Mouse (Mus musculus) c-Kit-positive CD71-positive TER-119-negative erythroid progenitor cells, embryonic 14.5 days (primary cell): ENCODE results near the gene Man2a1.
"Not testable (repeated sequence)": the region's sequence is repeated elsewhere in the genome, so short reads cannot be mapped to it uniquely, and the experiment has no call there.

Experiments used
- DNase-seq: peaks from one replicate; pipeline ENCODE4 v3.0.0-alpha.2; 2013; ENCODE audit warnings: low read depth

Gene Man2a1

GRCm38 (mm10) chr17:64762651-64763050 lies 162.1 kb downstream of the Man2a1 start:
- DNase-seq = not testable (repeated sequence)

GRCm38 (mm10) chr17:64763491-64763890 lies 163.0 kb downstream of the Man2a1 start:
- no peak for DNase-seq

DNA sequence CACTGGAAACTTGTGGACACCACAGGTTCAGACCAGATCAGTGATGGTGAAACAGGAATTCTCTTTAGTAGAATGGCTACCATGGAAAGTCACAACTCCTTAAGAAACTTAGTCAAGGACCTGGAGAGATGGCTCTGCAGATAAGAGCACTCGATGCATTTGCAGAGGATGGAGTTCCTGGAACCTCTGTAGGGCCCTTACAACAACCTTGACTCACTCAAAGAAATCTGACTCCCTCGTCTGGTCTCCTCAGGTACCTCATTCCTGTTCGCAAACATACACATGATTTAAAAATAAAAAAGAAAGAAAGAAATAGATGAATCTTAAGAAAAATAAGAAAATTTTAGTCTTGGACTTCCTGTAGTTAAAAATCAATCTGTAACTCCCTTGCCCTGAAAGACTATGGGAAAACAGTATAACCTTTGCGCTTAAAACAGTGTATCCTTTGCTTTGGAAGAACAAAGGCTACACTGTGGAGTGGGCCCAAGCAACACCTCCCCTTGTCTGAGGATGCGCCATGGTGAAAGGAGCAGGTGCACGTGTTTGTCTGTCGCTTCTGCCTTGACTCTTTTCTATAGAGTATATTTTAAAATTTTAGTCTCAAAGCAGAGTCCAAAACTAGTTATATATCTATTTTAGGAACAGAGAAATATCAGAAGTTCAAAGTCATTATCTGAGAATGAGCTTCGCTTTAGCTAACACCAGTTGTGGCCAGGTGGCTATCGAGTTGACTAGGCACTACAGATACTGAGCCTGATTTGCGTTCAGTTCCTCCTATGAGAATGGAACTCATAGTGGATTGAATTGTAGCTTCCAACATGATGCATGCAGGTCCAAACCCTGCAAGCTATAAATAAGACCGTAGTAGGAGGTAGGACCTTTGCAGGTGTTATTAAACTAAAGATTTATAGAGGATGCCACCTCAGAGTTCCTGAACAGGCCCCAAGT lies 163.9 kb downstream of the Man2a1 start:
- DNase-seq = no peak

DNA sequence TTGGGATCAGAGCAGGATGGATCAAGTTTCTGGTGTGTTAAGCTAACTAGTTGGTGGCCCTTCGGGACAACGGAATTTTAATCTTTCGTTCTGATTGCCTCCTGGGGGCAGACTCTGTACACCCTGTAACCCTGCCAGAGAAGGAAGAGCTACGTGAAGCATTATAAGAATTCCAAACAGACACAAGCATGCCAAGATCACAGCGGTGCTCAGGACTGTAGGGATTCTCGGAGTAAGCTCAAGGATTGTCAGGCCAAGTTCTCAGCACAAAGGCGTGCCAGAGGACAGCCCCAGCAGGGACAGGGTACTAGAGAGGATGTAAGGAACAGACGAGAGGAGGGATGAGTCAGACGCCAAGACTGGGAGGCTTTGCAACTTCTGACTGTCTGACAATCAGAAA lies 164.8 kb downstream of the Man2a1 start:
- DNase-seq = no peak

DNA sequence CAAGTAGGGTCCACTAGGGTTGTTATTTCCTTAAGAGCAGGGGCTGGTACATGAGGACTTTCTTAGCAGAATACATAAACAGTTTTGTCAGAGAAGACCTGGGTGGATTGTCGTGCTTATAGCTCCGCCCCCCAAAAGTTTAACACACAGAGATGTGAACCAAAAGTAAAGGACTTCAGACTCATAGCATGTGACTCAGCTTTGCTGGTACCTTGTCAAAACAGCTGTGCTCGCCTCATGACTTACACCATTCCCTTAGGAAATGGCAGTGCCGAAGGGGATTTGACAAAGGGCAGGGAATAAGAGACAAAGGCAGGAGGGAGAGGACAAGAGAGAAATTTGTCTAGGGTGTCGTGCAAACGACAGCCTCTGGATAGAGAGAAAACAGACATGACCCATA lies 166.0 kb downstream of the Man2a1 start:
- DNase-seq = no peak

DNA sequence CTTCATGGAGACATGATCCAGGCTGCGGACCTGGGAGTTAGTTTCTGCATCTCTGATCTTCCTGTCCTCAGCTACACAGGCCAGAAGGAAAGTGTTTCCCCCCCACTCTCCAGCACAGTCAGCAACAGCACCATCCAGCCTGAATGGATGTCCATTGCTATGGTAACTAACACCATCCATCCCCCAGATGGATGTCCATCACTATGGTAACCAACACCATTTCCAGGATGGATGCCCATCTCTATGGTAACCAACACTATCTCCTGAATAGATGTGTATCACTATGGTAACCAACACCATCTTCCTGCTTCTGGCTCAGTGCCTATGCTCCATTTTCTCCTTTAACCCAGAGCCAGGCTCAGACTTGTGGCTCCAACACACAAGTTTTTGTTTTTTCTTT lies 169.7 kb downstream of the Man2a1 start:
- DNase-seq = no peak

DNA sequence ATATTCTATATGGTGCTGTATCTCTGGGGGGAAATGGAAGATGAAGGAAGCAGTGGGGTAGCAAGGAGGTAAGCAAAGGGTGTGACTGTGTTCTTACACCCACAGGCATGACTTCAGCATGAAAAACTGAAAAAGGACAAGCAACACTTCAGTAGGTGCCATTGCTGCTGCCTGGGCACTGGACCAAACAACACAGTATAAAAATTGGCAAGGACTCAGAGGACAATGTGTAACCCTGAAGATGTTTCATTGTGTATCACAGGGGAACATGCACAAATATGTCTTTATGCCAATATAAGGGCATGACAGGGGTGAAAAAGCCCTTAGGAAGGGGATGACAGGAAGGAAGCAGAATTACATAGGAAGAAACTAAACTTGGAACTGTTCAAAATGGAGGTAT lies 172.1 kb downstream of the Man2a1 start:
- DNase-seq = no peak

DNA sequence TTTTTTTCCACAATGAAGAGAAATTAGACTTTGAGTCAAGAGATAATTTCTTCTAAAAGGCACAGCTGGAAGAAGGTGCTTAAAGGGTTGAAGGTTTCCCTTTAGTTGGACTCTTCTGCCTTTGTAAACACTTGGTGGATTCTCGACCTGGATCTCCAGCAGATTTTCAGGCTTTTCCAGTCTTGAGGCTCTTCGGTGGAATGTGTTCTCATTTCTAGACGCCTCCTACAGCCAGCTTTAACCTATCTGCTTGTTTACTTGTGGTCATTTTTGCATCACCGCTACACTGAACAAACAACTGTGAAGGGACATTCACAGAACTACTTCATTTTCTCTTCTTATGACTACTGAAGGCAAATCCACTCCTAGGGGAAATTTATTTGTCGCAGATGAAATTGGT lies 173.7 kb downstream of the Man2a1 start:
- no peak for DNase-seq

GRCm38 (mm10) chr17:64778300-64778699 lies 177.8 kb downstream of the Man2a1 start:
- no peak for DNase-seq

GRCm38 (mm10) chr17:64778756-64779155 lies 178.2 kb downstream of the Man2a1 start:
- DNase-seq = no peak

GRCm38 (mm10) chr17:64780753-64781490 lies 180.4 kb downstream of the Man2a1 start:
- DNase-seq = no peak

GRCm38 (mm10) chr17:64782307-64782706 lies 181.8 kb downstream of the Man2a1 start:
- no peak for DNase-seq

DNA sequence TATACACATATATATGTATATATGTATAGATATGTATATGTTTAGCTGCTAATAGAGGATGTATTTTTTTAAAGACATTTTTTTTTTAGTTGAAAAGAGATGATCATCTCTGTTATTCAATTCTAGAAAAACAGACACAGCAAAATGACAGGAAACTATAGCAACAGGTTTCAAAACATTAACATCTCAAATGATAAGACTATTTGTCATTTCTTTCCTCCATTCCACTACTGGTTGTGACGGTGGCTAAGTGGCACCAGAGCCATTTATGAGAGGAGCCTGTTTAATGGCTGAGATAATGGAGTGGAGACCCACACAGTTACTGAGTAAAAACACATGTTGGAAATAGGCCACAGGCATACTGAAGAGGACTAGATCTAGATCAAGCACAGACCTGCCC lies 185.4 kb downstream of the Man2a1 start:
- no peak for DNase-seq

DNA sequence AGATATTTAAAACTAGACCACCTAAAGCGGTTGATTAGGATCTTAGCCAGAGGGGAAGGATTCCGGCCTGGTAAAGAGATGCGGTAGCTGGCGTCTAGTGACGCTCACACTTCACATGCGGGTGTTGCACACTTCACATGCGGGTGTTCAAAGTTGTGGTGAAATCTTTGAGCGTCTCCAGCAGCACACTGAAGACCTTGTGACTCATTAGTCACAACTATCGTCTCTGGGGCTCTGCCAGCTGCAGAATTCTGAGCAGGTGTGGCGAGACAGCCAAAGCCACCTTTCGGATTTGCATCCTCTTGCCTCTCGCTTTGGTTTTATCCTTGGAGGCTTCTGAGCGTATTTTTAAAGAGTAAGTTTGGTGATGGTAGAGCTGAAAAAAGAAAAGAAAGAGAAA lies 187.8 kb downstream of the Man2a1 start:
- DNase-seq = no peak

DNA sequence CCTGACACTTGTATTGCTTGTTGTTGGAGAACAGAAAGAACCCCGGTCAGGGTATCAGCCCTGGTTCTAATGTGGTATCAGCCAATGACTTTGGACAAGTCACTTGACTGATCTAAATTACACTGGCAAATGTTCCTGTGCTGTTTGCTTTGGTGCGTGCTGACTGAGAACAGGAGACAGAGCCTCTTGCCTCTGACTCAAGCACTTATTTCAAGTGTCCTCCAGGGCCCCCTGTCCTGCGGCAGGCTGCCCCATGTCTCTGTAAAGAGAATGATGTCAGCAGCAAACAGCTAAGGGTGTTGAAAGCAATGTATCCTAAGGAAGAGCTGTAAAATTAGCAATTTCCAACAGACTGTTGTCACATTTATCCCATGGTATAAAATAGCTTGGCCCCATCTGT lies 188.6 kb downstream of the Man2a1 start:
- no peak for DNase-seq

DNA sequence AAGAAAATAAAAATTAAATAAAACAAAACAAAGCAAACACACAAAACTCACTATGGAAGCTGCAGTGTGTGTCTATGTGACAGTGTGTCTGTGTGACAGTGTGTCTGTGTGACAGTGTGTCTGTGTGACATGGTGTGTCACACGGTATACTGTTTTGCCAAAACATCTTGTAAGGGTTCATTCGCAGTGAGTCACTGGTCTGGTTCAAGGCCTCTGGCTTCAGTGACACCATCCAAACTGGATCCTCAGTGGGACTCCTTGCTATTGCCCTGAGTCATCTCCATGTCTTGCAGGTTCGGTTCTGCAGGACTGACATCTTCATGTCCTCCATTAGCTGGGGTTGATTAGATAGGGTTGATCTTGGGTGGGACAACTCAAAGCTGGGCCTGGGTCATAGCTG lies 191.5 kb downstream of the Man2a1 start:
- no peak for DNase-seq

- DNase-seq = no peak
Observed at GRCm38 (mm10) chr17:64792623-64793022, 192.1 kb downstream of the Man2a1 start.

DNA sequence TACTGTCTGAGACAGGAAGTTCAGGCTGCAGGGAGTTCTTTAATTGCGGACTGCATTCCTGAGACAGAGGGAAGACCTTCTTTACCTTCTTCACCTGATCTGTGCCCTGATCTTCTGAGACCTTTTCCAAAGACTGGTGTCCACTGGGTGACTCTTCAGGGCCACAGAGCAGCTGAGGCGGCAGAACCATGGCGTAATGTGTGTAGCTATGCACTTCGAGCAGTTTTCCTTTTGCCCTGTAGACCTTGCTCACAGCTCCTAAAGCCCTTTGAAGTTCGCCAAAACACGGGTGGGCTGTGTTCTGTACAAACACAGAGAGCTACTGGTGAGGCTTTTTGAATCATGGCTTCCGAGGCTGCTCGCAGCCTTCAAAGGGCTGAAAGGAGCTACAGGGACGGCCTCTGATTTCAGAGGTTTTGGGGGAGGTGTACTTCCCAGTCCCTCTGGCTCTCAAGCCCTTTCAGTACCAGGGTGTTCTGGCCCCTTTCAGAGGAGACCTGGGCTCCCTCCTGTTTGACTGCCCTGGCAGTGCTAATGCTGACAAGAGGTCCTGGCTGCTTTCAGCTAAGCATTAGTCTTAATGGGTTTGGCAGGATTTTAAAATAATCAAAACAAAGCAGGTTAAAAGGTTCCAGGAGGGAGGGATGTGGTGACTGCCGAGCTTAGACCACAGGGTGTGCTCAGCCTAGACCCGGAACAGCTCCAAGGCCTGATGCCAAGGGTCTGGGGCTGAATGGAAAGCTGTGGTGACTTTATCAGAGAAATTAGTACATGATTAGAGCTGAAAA lies 201.8 kb downstream of the Man2a1 start:
- no peak for DNase-seq

DNA sequence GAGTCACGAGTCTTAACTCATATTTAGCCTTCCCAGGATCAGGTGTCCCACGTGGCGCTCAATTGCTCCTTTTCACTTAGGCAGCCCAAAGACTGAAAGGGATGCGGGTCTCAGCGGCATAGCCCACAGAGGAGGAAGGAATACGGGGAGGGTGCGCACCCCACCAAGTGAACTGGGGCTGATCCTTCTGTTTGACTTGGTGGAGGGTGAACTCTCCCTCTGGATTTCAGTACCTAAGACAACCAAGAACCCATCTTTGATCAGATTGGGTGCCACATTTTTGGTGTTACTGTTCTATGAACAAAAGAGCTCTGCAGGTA lies 202.4 kb downstream of the Man2a1 start:
- no peak for DNase-seq
